Mouse (Mus musculus): Measurements from ENCODE around the gene Ccr6.

DNA sequence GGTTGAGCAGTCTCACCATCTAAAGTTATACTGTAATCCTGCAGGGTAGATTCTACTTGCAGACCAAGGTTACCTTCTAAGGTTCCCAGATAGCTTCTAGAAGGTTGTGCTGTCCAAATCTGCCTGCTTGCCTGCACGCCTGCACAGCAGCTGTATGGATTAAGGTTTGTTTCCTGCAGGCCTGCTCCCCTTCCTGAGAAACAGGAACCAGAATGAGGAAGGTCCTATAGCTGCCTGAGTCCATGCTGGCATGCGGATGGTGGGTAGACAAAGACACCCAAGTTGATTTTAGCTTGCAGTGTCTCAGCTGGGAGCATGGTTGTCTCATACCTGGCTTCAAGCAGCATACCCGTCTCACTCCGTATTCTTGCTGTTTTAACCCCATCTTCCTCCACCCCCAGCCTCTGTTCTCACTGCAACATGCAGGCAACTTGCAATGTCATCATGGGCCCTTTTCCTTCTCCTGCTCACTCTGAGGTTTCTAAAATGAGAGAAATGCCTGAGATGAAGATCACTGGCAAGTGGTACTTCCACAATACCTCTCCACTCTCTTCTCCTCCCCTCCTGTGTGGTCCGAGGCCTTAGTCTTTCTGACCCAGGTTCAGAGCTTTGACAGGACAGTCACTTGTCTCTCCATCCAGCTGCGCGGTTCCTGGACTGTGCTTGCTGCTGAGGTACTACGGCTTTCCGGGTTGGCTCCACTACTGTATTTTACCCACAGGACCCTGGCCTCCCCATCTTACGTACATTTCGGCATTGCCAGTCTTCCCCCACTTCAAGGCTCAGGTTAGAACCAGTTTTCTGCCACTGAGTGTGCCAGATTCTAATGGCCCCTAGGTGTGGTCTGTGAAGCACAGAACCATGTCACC lies 36.5 kb upstream of the Ccr6 start:
- TF ChIP-seq CHD2 (IDR thresholded peaks at IDR 0.05; ENCODE audit: low read depth, low read length): no peak
- no peak for TF ChIP-seq ZNF384 (IDR thresholded peaks at IDR 0.05; ENCODE audit: low read depth, low read length)
- no peak for TF ChIP-seq MAFK (IDR thresholded peaks at IDR 0.05; ENCODE audit: insufficient read depth, low read depth, low read length)
- TF ChIP-seq HCFC1 (IDR thresholded peaks at IDR 0.05; ENCODE audit: borderline replicate concordance, insufficient read depth, low read length): no peak
